Mouse (Mus musculus): ENCODE data around the gene Shmt2. TPM values are rescaled to one million over a fixed set of nuclear protein-coding genes. Genes with fewer than 3 reads are reported as not detected.

The Shmt2 gene
- polyA plus RNA-seq, 1 experiment from 2014 or later: 127 TPM

DNA sequence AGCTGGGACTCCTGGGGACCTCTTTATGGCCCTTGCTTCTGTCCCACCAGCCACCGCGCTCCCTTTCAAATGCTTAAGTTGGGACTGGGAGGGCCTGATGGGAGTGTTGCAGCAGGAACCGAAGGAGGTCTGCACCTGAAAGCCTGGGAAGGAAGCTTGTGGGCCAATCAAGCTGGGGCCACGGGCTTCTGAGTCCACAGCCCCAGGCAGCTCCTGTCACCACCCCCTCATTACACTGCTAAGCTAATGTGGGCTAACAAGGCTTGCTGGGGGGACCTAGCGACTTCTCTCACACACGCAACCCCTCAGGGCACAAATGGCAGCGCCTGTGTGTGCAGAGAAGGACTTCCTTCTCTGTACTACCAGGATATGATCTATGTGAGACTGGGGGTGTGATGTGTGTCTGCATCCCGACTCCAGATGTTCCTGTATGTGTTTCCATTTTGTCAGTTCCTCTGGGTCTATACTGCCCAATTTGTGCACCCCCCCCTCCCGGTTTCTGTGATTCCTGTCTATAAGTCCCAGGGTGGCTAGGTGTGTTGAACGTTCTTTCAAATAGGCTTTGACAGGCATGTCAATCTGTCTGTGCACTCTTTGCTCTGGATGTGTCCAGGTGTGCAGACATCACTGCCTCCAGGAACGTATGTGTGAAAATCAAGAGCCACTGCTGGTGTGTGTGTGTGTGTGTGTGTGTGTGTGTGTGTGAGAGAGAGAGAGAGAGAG, 11.2 kb downstream of the Shmt2 start:
- no peak overlapping the region for H3K27ac ChIP-seq (ENCODE audit: low read length)
- no peaks in the 10 kb centered on the region for H3K36me3 ChIP-seq (ENCODE audit: control insufficient read depth, insufficient read depth)
- H3K9me3 ChIP-seq (replicated peaks; ENCODE audit: control insufficient read depth, low read length): no peaks in the 10 kb centered on the region
- no peak for ATAC-seq (replicated peaks; ENCODE audit: extremely low read depth, insufficient read depth, low FRiP score)
- 16% methylated on average over 11 of the region's 11 CpGs for WGBS
- H3K4me1 ChIP-seq (ENCODE audit: control insufficient read depth, insufficient read depth, low read length): peaks cover 42% of the 10 kb centered on the region
- peak overlapping the region; percentile 94 for H3K4me2 ChIP-seq (ENCODE audit: low read depth, low read length)
- H3K4me3 ChIP-seq (ENCODE audit: low read length): peak overlapping the region; percentile 61
- peaks cover 60% of the 10 kb centered on the region for H3K27me3 ChIP-seq (ENCODE audit: control insufficient read depth, insufficient read depth, low read length)
- no peak overlapping the region for H3K9ac ChIP-seq (ENCODE audit: low read length)

DNA sequence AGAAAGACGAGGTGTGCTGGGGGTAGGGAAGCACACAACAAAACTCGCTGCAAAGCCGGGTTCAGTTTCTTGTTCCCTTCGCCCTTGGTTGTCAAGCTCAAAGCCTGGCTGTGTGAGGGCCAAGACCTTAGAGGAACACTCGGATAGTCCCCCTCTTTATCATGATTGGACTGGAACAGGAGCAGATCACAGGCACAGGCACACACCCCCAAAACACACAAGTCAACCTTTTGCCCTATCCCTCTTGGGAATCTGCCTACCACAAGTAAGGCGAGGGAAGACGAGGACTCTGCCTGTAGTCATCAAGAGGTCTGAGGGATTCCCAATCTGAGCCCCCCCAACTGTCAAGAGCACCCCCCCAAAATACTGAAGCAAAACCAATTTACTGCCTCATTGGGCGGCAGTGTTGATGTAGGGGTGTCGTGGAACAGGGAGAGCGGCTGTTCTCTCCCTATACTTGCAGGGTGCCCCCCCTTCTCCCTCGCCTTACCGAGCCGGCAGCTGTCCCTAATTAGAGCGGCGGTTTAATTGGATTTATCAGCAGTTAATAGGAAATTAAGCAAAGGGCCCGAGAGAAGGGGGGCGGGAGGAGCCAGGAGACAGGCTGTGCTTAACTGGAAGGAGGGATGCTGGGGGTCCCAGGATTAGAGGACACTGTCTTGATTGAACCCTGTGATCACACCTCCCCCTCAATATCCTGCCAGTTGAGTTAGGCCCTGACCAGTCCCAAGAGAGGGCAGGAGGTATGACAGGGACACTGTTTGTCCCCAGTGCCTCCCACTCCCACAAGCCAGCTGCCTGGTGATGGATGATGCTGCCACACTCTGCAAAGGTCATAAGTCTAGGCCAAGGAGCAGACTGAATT, 12.2 kb downstream of the Shmt2 start:
- no peak overlapping the region for H3K27ac ChIP-seq (ENCODE audit: low read length)
- no peaks in the 10 kb centered on the region for H3K9me3 ChIP-seq (replicated peaks; ENCODE audit: control insufficient read depth, low read length)
- 23% methylated on average over 17 of the region's 17 CpGs for WGBS
- H3K9ac ChIP-seq (ENCODE audit: low read length): no peak overlapping the region; the same call in 1 of the 2 replicates
- peaks cover 37% of the 10 kb centered on the region for H3K4me1 ChIP-seq (ENCODE audit: control insufficient read depth, insufficient read depth, low read length)
- no peak for ATAC-seq (replicated peaks; ENCODE audit: extremely low read depth, insufficient read depth, low FRiP score)
- H3K4me3 ChIP-seq (ENCODE audit: low read length): peak overlapping the region; percentile 52; the same call in 1 of the 2 replicates
- H3K36me3 ChIP-seq (ENCODE audit: control insufficient read depth, insufficient read depth): no peaks in the 10 kb centered on the region
- H3K4me2 ChIP-seq (ENCODE audit: low read depth, low read length): peak overlapping the region; percentile 80; the same call in 1 of the 2 replicates
- peaks cover 60% of the 10 kb centered on the region for H3K27me3 ChIP-seq (ENCODE audit: control insufficient read depth, insufficient read depth, low read length)

DNA sequence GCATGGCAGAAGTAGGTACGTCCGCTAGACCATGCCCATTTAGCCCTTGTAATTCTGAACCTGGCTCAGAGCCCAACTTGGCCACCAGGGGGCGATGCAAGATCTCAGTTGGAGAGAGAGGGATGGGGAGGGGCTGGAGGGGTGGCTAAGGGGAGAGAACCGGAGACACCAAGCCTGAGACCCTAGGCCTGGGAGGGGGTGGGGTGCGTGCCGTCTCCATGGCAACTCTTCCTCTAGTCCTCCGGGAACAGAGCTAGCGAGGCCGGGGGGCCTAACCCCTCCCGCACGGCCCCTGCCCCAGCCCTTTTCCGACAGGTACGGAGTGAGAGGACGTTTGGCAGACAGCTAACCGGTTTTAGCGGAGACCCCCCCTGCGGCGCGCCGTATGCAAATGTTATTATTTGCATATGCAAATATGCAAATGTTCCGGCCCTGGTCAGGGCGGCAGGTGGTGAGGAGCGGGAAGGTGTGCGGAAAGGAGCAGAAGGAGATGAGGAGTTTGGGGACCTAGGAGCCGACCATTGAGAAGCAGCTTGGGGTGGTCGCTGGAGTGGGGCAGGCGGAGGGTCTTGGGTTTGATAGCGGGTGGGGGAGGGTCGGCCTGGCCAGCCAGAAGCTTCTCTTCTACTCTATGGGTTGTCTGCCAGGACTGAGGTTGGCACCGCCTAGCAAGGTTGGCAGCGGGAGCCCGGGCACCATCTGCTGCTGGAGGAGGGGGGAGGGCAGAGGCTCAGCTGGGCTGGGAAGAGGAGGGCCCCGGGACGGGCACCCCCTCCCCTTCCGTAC, 13.0 kb downstream of the Shmt2 start:
- peak overlapping the region; percentile 23; the same call in 1 of the 2 replicates for H3K9ac ChIP-seq (ENCODE audit: low read length)

DNA sequence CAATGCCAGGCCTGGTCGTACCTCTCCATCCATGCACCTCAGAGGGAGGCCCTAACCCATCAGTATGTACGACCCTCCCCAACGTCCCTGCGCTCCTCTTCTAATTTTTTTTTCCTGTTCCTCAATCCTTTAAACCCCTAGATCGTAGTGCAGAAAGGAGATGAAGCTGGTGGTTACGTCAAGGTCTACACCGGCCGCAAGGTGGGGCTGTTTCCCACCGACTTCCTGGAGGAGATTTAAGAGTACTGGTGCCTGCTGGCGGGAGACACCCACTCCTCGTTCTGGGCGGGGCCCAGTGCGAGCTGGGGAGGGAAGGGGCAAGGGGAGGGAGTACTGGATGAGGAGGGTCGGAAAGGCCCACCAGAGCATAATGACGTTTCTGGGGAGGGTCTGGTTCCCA, 14.0 kb downstream of the Shmt2 start:
- H3K4me3 ChIP-seq (ENCODE audit: low read length): no peak overlapping the region; the same call in 1 of the 2 replicates
- WGBS: 7% methylated on average over 15 of the region's 15 CpGs
- no peak for ATAC-seq (replicated peaks; ENCODE audit: extremely low read depth, insufficient read depth, low FRiP score)

More for the DNA sequence above, 13.0 kb downstream of the Shmt2 start:
- Histone ChIP-seq H3K36me3 (ENCODE audit: control insufficient read depth, insufficient read depth) (no peaks in the 10 kb centered on the region), H3K9me3 (replicated peaks; ENCODE audit: control insufficient read depth, low read length) (no peaks in the 10 kb centered on the region), H3K4me3 (ENCODE audit: low read length) (peak overlapping the region; percentile 52), H3K27ac (ENCODE audit: low read length) (no peak overlapping the region), H3K4me2 (ENCODE audit: low read depth, low read length) (peak overlapping the region; percentile 80), H3K27me3 (ENCODE audit: control insufficient read depth, insufficient read depth, low read length) (peaks cover 55% of the 10 kb centered on the region), H3K4me1 (ENCODE audit: control insufficient read depth, insufficient read depth, low read length) (peaks cover 30% of the 10 kb centered on the region)
- ATAC-seq (replicated peaks; ENCODE audit: extremely low read depth, insufficient read depth, low FRiP score): peak; percentile 55; the same call in 1 of the 2 replicates
- WGBS: 1% methylated on average over 35 of the region's 35 CpGs

DNA sequence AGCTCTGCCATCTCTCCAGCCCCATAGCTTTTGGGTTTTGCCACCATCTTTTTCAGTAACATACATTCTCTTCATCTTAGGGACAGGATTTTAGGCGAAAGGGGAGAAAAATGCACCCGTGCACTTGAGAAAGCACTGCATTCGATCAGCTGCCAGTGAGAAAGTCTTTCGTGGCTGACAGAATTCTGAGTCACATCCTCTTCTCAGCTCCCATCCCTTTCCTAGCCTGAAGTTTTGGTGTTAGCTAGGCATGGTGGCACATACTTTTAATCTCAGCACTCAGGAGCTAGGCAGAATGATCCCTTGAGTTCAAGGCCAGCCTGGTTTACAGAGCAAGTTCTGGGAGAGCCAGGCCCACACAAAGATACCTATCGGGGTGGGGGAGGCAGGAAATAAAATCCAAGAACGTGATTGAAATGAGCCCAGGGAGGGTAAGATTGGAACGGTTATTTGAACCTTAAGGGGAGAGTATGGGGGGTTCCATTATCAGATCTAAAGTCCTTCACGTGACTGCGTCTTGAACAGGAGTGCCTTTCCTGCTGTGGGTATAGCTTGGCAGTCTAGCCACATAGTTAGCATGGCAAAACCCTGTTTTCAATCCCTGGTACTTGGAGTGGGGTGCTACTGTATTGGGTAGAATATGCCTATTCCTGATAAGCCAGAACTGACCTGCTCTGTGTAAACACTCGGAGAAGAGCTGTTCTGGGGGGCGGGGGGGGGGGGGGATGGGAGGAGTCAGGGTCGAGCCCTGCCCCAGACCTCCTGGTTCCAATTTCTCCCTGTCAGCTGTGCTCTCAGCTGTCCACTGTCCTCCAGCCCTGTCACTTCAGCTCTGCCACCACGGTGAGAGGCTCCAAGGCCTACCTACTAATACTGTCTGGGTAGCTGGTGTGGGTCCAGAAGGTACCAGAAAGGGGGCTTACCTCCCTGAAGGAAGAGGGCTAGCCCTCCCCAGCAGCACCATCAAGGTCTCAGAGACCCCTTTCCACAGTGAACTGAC, 21.1 kb downstream of the Shmt2 start, which contains the start of gene Stac3:
Gene Stac3, plus strand, starts transcription at position 793 of the 1,000 bp plus-strand sequence.
- no peak for ATAC-seq (replicated peaks; ENCODE audit: extremely low read depth, insufficient read depth, low FRiP score)
- WGBS: 61% methylated on average over 13 of the region's 13 CpGs
- Histone ChIP-seq H3K36me3 (ENCODE audit: control insufficient read depth, insufficient read depth) (peaks cover 40% of the 10 kb centered on the region), H3K4me3 (ENCODE audit: low read length) (no peak within 1 kb of the TSS), H3K27ac (ENCODE audit: low read length) (no peak within 1 kb of the TSS), H3K9me3 (replicated peaks; ENCODE audit: control insufficient read depth, low read length) (no peaks in the 10 kb centered on the region), H3K4me1 (ENCODE audit: control insufficient read depth, insufficient read depth, low read length) (no peaks in the 10 kb centered on the region), H3K27me3 (ENCODE audit: control insufficient read depth, insufficient read depth, low read length) (no peaks in the 10 kb centered on the region), H3K4me2 (ENCODE audit: low read depth, low read length) (no peak within 1 kb of the TSS), H3K9ac (ENCODE audit: low read length) (no peak within 1 kb of the TSS)

More for the DNA sequence above, 14.0 kb downstream of the Shmt2 start:
- H3K4me2 ChIP-seq (ENCODE audit: low read depth, low read length): peak overlapping the region; percentile 80
- no peak overlapping the region for H3K9ac ChIP-seq (ENCODE audit: low read length)
- peaks cover 48% of the 10 kb centered on the region for H3K27me3 ChIP-seq (ENCODE audit: control insufficient read depth, insufficient read depth, low read length)
- H3K27ac ChIP-seq (ENCODE audit: low read length): no peak overlapping the region
- no peaks in the 10 kb centered on the region for H3K9me3 ChIP-seq (replicated peaks; ENCODE audit: control insufficient read depth, low read length)
- no peaks in the 10 kb centered on the region for H3K36me3 ChIP-seq (ENCODE audit: control insufficient read depth, insufficient read depth)
- H3K4me1 ChIP-seq (ENCODE audit: control insufficient read depth, insufficient read depth, low read length): peaks cover 23% of the 10 kb centered on the region

DNA sequence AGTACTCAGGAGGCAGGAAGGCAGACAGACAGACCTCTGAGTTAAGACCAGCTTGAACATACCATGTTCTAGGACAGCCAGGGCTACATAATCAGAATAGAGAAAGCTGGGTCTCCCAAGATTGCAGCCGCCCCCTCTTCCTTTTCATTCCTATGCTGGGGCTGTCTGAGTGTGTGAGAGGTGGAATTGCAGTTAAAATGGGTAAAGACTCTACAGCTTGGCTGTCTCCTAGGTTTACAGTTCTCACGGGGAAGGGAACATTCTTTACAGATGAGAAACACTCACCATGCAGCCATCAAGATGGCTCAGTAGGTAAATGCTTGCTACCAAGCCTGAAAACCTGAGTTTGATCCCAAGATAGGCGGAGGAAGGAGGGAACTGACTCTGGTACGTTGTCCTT, 22.2 kb downstream of the Shmt2 start:
- ATAC-seq (replicated peaks; ENCODE audit: extremely low read depth, insufficient read depth, low FRiP score): no peak
- Histone ChIP-seq H3K27ac (ENCODE audit: low read length) (no peak overlapping the region), H3K4me2 (ENCODE audit: low read depth, low read length) (no peak overlapping the region), H3K9me3 (replicated peaks; ENCODE audit: control insufficient read depth, low read length) (no peaks in the 10 kb centered on the region), H3K4me1 (ENCODE audit: control insufficient read depth, insufficient read depth, low read length) (no peaks in the 10 kb centered on the region), H3K36me3 (ENCODE audit: control insufficient read depth, insufficient read depth) (peaks cover 50% of the 10 kb centered on the region), H3K4me3 (ENCODE audit: low read length) (no peak overlapping the region), H3K27me3 (ENCODE audit: control insufficient read depth, insufficient read depth, low read length) (no peaks in the 10 kb centered on the region), H3K9ac (ENCODE audit: low read length) (no peak overlapping the region)
- 85% methylated on average over 4 of the region's 4 CpGs for WGBS

DNA sequence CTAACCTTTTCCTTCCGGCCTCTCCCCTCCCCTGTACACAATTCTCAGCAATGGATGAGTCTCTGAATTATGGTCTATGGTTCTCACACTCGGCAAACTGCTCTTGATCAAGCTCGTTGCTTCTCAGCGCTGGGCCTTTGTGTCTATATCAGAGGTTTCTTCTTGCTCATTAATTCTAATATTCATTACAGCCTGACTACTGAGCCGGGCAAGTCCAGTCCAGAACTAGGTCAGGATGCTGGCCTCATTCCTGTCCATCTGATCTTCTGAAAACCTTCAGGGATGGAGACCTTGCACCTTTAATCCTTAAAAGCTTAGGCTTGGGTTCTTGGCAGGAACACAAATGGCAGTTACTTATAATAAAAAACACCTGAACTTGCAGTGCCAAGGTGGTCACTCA, 22.7 kb downstream of the Shmt2 start:
- Histone ChIP-seq H3K4me2 (ENCODE audit: low read depth, low read length) (no peak overlapping the region), H3K4me1 (ENCODE audit: control insufficient read depth, insufficient read depth, low read length) (no peaks in the 10 kb centered on the region), H3K27me3 (ENCODE audit: control insufficient read depth, insufficient read depth, low read length) (no peaks in the 10 kb centered on the region), H3K9ac (ENCODE audit: low read length) (no peak overlapping the region), H3K4me3 (ENCODE audit: low read length) (no peak overlapping the region), H3K27ac (ENCODE audit: low read length) (no peak overlapping the region), H3K9me3 (replicated peaks; ENCODE audit: control insufficient read depth, low read length) (no peaks in the 10 kb centered on the region), H3K36me3 (ENCODE audit: control insufficient read depth, insufficient read depth) (peaks cover 55% of the 10 kb centered on the region)
- WGBS: 84% methylated on average over 5 of the region's 5 CpGs
- no peak for ATAC-seq (replicated peaks; ENCODE audit: extremely low read depth, insufficient read depth, low FRiP score)

DNA sequence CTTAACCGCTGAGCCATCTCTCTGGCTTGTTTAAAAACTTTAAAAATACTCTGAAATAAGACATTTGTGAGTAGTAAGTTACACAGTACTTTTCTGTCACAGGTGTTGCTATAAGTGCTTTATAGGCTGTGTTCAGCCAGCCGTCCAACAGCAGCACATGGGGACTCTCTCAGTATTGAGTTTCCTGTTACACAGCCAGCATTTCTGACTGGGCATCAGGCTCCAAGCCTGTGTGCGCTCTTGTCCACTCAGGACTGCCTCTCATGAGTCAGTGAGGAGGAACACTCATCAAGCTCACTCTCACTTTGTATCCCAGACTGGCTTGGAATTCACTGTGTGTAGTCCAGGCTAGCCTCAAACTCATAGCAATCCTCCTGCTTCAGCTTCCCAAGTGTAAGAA, 26.1 kb downstream of the Shmt2 start:
- Histone ChIP-seq H3K27me3 (ENCODE audit: control insufficient read depth, insufficient read depth, low read length) (no peaks in the 10 kb centered on the region), H3K4me3 (ENCODE audit: low read length) (no peak overlapping the region), H3K4me2 (ENCODE audit: low read depth, low read length) (no peak overlapping the region), H3K9ac (ENCODE audit: low read length) (no peak overlapping the region), H3K36me3 (ENCODE audit: control insufficient read depth, insufficient read depth) (peaks cover 68% of the 10 kb centered on the region), H3K9me3 (replicated peaks; ENCODE audit: control insufficient read depth, low read length) (no peaks in the 10 kb centered on the region), H3K4me1 (ENCODE audit: control insufficient read depth, insufficient read depth, low read length) (no peaks in the 10 kb centered on the region), H3K27ac (ENCODE audit: low read length) (no peak overlapping the region)
- ATAC-seq (replicated peaks; ENCODE audit: extremely low read depth, insufficient read depth, low FRiP score): no peak
- WGBS: 82% methylated on average over 3 of the region's 3 CpGs

Measured in heart, embryonic 16.5 days (tissue).